In genomic region chr5:75155281-75155680, GRCm38 (mm10) we compare ENCODE assay signal across 8 mouse cellular contexts. TPM values are rescaled to one million over a fixed set of nuclear protein-coding genes. Genes with fewer than 3 reads are reported as not detected.
DNase-seq lines count a peak whose midpoint lies in the region; ATAC-seq and TF ChIP-seq lines count a peak whose summit lies in the region.

No protein-coding gene starts in this region.

- no peak for TF ChIP-seq CTCF in layer of hippocampus, adult 2 months (conservative IDR thresholded peaks at IDR 0.05)

- no peak for DNase-seq in layer of hippocampus, adult 2 months (ENCODE audit: low spot score in 2 of 2)
- DNase-seq in layer of hippocampus, postnatal 25 days (ENCODE audit: extremely low spot score in 1 of 2, low spot score in 1 of 2) = no peak
- no peak for DNase-seq in layer of hippocampus, postnatal 14 days (ENCODE audit: low spot score in 2 of 2)
- no peak for DNase-seq in layer of hippocampus, adult 9-10 months (ENCODE audit: low spot score)

- H3K36me3 ChIP-seq in embryonic facial prominence, embryonic 15.5 days = no peaks in the 10 kb centered on the region
- no peaks in the 10 kb centered on the region for H3K36me3 ChIP-seq in intestine, embryonic 15.5 days
- H3K36me3 ChIP-seq in myocyte (ENCODE audit: control insufficient read depth, insufficient read depth) = no peaks in the 10 kb centered on the region

- H3ac ChIP-seq in myocyte (ENCODE audit: control insufficient read depth, insufficient read length) = no peak overlapping the region

- H3K4me1 ChIP-seq in embryonic facial prominence, embryonic 15.5 days = peaks cover 33% of the 10 kb centered on the region
- peaks cover 31% of the 10 kb centered on the region for H3K4me1 ChIP-seq in intestine, embryonic 15.5 days (replicated peaks)

- no peaks in the 10 kb centered on the region for H3K79me2 ChIP-seq in myocyte (ENCODE audit: control insufficient read depth, insufficient read depth)

- H3K9ac ChIP-seq in embryonic facial prominence, embryonic 15.5 days = peak overlapping the region; percentile 82
- H3K9ac ChIP-seq in intestine, embryonic 15.5 days = peak overlapping the region; percentile 49; the same call in 1 of the 2 replicates

- no peak for TF ChIP-seq POLR2A in myocyte (IDR thresholded peaks at IDR 0.05; ENCODE audit: insufficient read length, low read depth)

- H3K9me3 ChIP-seq in embryonic facial prominence, embryonic 15.5 days (replicated peaks) = no peaks in the 10 kb centered on the region
- H3K9me3 ChIP-seq in intestine, embryonic 15.5 days = no peaks in the 10 kb centered on the region

- H3K27ac ChIP-seq in layer of hippocampus, adult 2 months = no peak overlapping the region
- H3K27ac ChIP-seq in embryonic facial prominence, embryonic 15.5 days (replicated peaks) = peak overlapping the region; percentile 98
- peak overlapping the region; percentile 56 for H3K27ac ChIP-seq in intestine, embryonic 15.5 days

- H3K4me3 ChIP-seq in layer of hippocampus, adult 2 months = peak overlapping the region; percentile 32; the same call in 1 of the 2 replicates
- H3K4me3 ChIP-seq in embryonic facial prominence, embryonic 15.5 days (replicated peaks) = peak overlapping the region; percentile 66
- H3K4me3 ChIP-seq in intestine, embryonic 15.5 days (replicated peaks) = peak overlapping the region; percentile 52
- peak overlapping the region; percentile 41 for H3K4me3 ChIP-seq in myocyte

- H3K27me3 ChIP-seq in embryonic facial prominence, embryonic 15.5 days = peaks cover 21% of the 10 kb centered on the region
- peaks cover 28% of the 10 kb centered on the region for H3K27me3 ChIP-seq in intestine, embryonic 15.5 days (replicated peaks)
- H3K27me3 ChIP-seq in myocyte (ENCODE audit: control insufficient read depth, insufficient read depth, insufficient read length) = no peaks in the 10 kb centered on the region

- ATAC-seq in embryonic facial prominence, embryonic 15.5 days (ENCODE audit: insufficient number of reproducible peaks, low FRiP score, low TSS enrichment, low read depth) = no peak
- no peak for ATAC-seq in intestine, embryonic 15.5 days
- ATAC-seq in cerebellum, adult (ENCODE audit: insufficient number of reproducible peaks, low FRiP score, low TSS enrichment) = no peak

- 1% methylated on average over 7 of the region's 9 CpGs for WGBS in embryonic facial prominence, embryonic 15.5 days
- WGBS in intestine, embryonic 15.5 days = under 1% methylated on average over 7 of the region's 9 CpGs

- peak overlapping the region; percentile 81 for H3K4me2 ChIP-seq in embryonic facial prominence, embryonic 15.5 days (replicated peaks)
- H3K4me2 ChIP-seq in intestine, embryonic 15.5 days (replicated peaks) = peak overlapping the region; percentile 92
- H3K4me2 ChIP-seq in myocyte (ENCODE audit: low read depth) = peak overlapping the region; percentile 99

TF ChIP-seq in myocyte, 11 proteins besides CTCF, POLR2A, EP300 and RAD21:
- TF ChIP-seq POLR2AphosphoS2 (IDR thresholded peaks at IDR 0.05; ENCODE audit: insufficient read length, low read depth) (no peak), MYOG (IDR thresholded peaks at IDR 0.05; ENCODE audit: control insufficient read depth in 1 of 3, insufficient read depth in 1 of 3, insufficient read length in 2 of 3, low read depth in 2 of 3) (no peak), TCF3 (IDR thresholded peaks at IDR 0.05; ENCODE audit: insufficient read length, low read depth) (no peak), E2F4 (IDR thresholded peaks at IDR 0.05; ENCODE audit: insufficient read depth) (no peak), TCF12 (IDR thresholded peaks at IDR 0.05; ENCODE audit: insufficient read depth, poor library complexity, severe bottlenecking) (no peak), REST (IDR thresholded peaks at IDR 0.05; ENCODE audit: insufficient read depth, insufficient read length) (no peak), MAX (IDR thresholded peaks at IDR 0.05; ENCODE audit: low read depth) (no peak), MYOD1 (IDR thresholded peaks at IDR 0.05; ENCODE audit: control insufficient read depth in 1 of 3, insufficient read length in 2 of 3, low read depth in 2 of 3) (no peak), SRF (IDR thresholded peaks at IDR 0.05; ENCODE audit: control insufficient read depth, insufficient read length, low read depth) (no peak), USF1 (IDR thresholded peaks at IDR 0.05; ENCODE audit: low read depth) (no peak), CEBPB (IDR thresholded peaks at IDR 0.05; ENCODE audit: insufficient read depth, poor library complexity, severe bottlenecking) (no peak)

RNA-seq across cellular contexts. Expression of gene Pdgfra, which starts 3.2 kb away (rescaled TPM):
- total RNA-seq in layer of hippocampus, adult 2 months (2021) = 10 to 100 TPM; 40.4 to 40.5 TPM
- 10 to 100 TPM; 44.3 to 45.7 TPM for total RNA-seq in layer of hippocampus, postnatal 25 days (2021)
- polyA plus RNA-seq in embryonic facial prominence, embryonic 15.5 days (2015; fragmentation: Nextera tagmentation; extraction: Ambion mirVana) = 64.9 and 65.0 TPM in 2 replicates
- 32.9 and 37.2 TPM in 2 replicates for polyA plus RNA-seq in intestine, embryonic 15.5 days (2015; fragmentation: Nextera tagmentation; extraction: Ambion mirVana)
- 1.1 TPM for polyA plus RNA-seq in myocyte (2012; fragmentation: generic; extraction: Trizol)
- total RNA-seq in layer of hippocampus, postnatal 14 days (2021) = 10 to 100 TPM; 79.4 to 81.1 TPM
